Mouse (Mus musculus) central nervous system, embryonic 14 days (tissue): ENCODE measurements around the gene Prss16. TPM values are rescaled to one million over a fixed set of nuclear protein-coding genes. Genes with fewer than 3 reads are reported as not detected.

ENCODE experiments used
- polyA plus RNA-seq: library from polyadenylated mRNA; depleted of rRNA; stranded (reverse); fragments of >200 nt; gene quantifications from 2 replicates; pipeline ENCODE4 v1.2.3, GENCODE M21; 2012; rRNA removed

Prss16 gene
- 0.09 and 0.18 TPM in 2 replicates for polyA plus RNA-seq

GRCm38 (mm10) chr13:22009642-22010041 is at the start of gene Prss16:
TSS of gene Prss16 (minus strand) at chr13:22009742.

GRCm38 (mm10) chr13:22042568-22043502 is 33.3 kb upstream of the Prss16 start, which contains the start of the genes Hist1h2ag and Hist1h2bj:
TSS of gene Hist1h2ag (minus strand) at chr13:22042944.
TSS of gene Hist1h2bj (plus strand) at chr13:22043214.

GRCm38 (mm10) chr13:22041142-22041536 is 31.6 kb upstream of the Prss16 start, which contains the start of gene Hist1h4i:
TSS of gene Hist1h4i (minus strand) at chr13:22041362.

GRCm38 (mm10) chr13:22035267-22036148 is 26.0 kb upstream of the Prss16 start, which contains the start of the genes Hist1h2ah and Hist1h2bk:
TSS of gene Hist1h2ah (minus strand) at chr13:22035568.
TSS of gene Hist1h2bk (plus strand) at chr13:22035870.

GRCm38 (mm10) chr13:21980981-21981802 is 28.4 kb downstream of the Prss16 start, which contains the start of gene Pom121l2:
TSS of gene Pom121l2 (plus strand) at chr13:21981194.

Other genes with a start within 250 kb of the Prss16 start
- gene Hist1h1b, start 229.1 kb downstream of the Prss16 start, polyA plus RNA-seq, result 3.8 and 6.4 TPM in 2 replicates
- 22.6 and 39.5 TPM in 2 replicates for gene Hist1h3i, start 226.4 kb downstream of the Prss16 start, polyA plus RNA-seq
- 4.9 and 9.4 TPM in 2 replicates for gene Hist1h2an, start 222.5 kb downstream of the Prss16 start, polyA plus RNA-seq
- gene Hist1h2bp, start 222.3 kb downstream of the Prss16 start, polyA plus RNA-seq, result 1.1 and 1.5 TPM in 2 replicates
- 8.2 and 8.5 TPM in 2 replicates for gene Hist1h2bq, start 199.5 kb downstream of the Prss16 start, polyA plus RNA-seq
- gene Hist1h2ao, start 199.3 kb downstream of the Prss16 start, polyA plus RNA-seq, result 0.21 TPM in 1 of 2 replicates, not detected in the other
- 0.50 TPM in 1 of 2 replicates, not detected in the other for gene Hist1h4m, start 198.0 kb downstream of the Prss16 start, polyA plus RNA-seq
- gene Hist1h4n, start 177.5 kb downstream of the Prss16 start, polyA plus RNA-seq, result 20.1 and 31.8 TPM in 2 replicates
- 31.6 and 43.2 TPM in 2 replicates for gene Hist1h2ap, start 176.2 kb downstream of the Prss16 start, polyA plus RNA-seq
- gene Hist1h2br, start 176.0 kb downstream of the Prss16 start, polyA plus RNA-seq, result 3.8 and 12.2 TPM in 2 replicates
- 13.1 and 15.7 TPM in 2 replicates for gene Zfp184, start 64.6 kb downstream of the Prss16 start, polyA plus RNA-seq
- not detected in 2 replicates for gene Pom121l2, start 28.5 kb downstream of the Prss16 start, polyA plus RNA-seq
- 2.9 and 4.5 TPM in 2 replicates for gene Hist1h2ah, start 25.8 kb upstream of the Prss16 start, polyA plus RNA-seq
- gene Hist1h2bk, start 26.1 kb upstream of the Prss16 start, polyA plus RNA-seq, result 11.7 and 20.3 TPM in 2 replicates
- gene Hist1h4i, start 31.6 kb upstream of the Prss16 start, polyA plus RNA-seq, result 26.1 and 35.7 TPM in 2 replicates
- gene Hist1h2ag, start 33.2 kb upstream of the Prss16 start, polyA plus RNA-seq, result 32.8 and 39.2 TPM in 2 replicates
- gene Hist1h2bj, start 33.5 kb upstream of the Prss16 start, polyA plus RNA-seq, result 11.0 and 15.5 TPM in 2 replicates
- under 0.01 TPM in 1 of 2 replicates, not detected in the other for gene Vmn1r188, start 74.7 kb upstream of the Prss16 start, polyA plus RNA-seq
- not detected in 2 replicates for gene Vmn1r189, start 96.1 kb upstream of the Prss16 start, polyA plus RNA-seq
- gene Vmn1r191, start 174.2 kb upstream of the Prss16 start, polyA plus RNA-seq, result not detected in 2 replicates
- gene Vmn1r192, start 181.4 kb upstream of the Prss16 start, polyA plus RNA-seq, result not detected in 2 replicates
- not detected in 2 replicates for gene Vmn1r193, start 213.4 kb upstream of the Prss16 start, polyA plus RNA-seq
- gene Vmn1r194, start 234.5 kb upstream of the Prss16 start, polyA plus RNA-seq, result not detected in 2 replicates